Mouse (Mus musculus) stomach, embryonic 15.5 days (tissue): Measurements from ENCODE around the gene Tmem108. TPM values are rescaled to one million over a fixed set of nuclear protein-coding genes. Genes with fewer than 3 reads are reported as not detected.
A peak's percentile ranks its signal among the peaks of the same experiment; 100 is the strongest.

Source experiments
- ATAC-seq: fragments of 200-750 bp; cut with Nextera tagmentation; 2 replicates; pipeline ENCODE4 v1.8.0; 2017; ENCODE audit warnings: low read depth, moderate number of reproducible peaks, moderate TSS enrichment; ENCODE audit not compliant: insufficient read depth, low FRiP score
- H3K27ac ChIP-seq: fragments of 300-500 bp; sonication (generic); 2 replicates; pipeline ENCODE4 v1.5.1; 2015; ENCODE audit warnings: mild to moderate bottlenecking, inconsistent platforms
- H3K27me3 ChIP-seq: fragments of 300-500 bp; sonication (generic); replicated peaks from 2 replicates; pipeline ENCODE4 v1.6.1; 2015; ENCODE audit warnings: inconsistent platforms
- H3K36me3 ChIP-seq: fragments of 300-500 bp; sonication (generic); 2 replicates; pipeline ENCODE4 v1.6.1; 2015; ENCODE audit warnings: inconsistent platforms
- H3K4me1 ChIP-seq: fragments of 300-500 bp; sonication (generic); 2 replicates; pipeline ENCODE4 v1.6.1; 2015; ENCODE audit warnings: inconsistent platforms
- H3K4me2 ChIP-seq: fragments of 300-500 bp; sonication (generic); 2 replicates; pipeline ENCODE4 v1.6.1; 2015; ENCODE audit warnings: mild to moderate bottlenecking, inconsistent platforms
- H3K4me3 ChIP-seq: fragments of 300-500 bp; sonication (generic); replicated peaks from 2 replicates; pipeline ENCODE4 v1.5.1; 2015; ENCODE audit warnings: inconsistent platforms
- H3K9ac ChIP-seq: fragments of 300-500 bp; sonication (generic); 2 replicates; pipeline ENCODE4 v1.6.1; 2015; ENCODE audit warnings: inconsistent platforms
- H3K9me3 ChIP-seq: fragments of 300-500 bp; sonication (generic); 2 replicates; pipeline ENCODE4 v1.6.1; 2016; ENCODE audit warnings: inconsistent platforms
- WGBS: fragments of 180-500 bp; shearing (Covaris S2); methylation state at CpG from one replicate; pipeline ENCODE4 v1.1.7; 2015; 5-methylcytosine and 5-hydroxymethylcytosine counted together
- polyA plus RNA-seq: library from polyadenylated mRNA; unstranded; fragments of >200 nt; fragmentation: Nextera tagmentation; extraction: Ambion mirVana; gene quantifications from 2 replicates; pipeline ENCODE4 v1.2.1, GENCODE M21; 2015

The Tmem108 gene
- polyA plus RNA-seq, 1 experiment from 2014 or later, result 12.9 TPM

DNA sequence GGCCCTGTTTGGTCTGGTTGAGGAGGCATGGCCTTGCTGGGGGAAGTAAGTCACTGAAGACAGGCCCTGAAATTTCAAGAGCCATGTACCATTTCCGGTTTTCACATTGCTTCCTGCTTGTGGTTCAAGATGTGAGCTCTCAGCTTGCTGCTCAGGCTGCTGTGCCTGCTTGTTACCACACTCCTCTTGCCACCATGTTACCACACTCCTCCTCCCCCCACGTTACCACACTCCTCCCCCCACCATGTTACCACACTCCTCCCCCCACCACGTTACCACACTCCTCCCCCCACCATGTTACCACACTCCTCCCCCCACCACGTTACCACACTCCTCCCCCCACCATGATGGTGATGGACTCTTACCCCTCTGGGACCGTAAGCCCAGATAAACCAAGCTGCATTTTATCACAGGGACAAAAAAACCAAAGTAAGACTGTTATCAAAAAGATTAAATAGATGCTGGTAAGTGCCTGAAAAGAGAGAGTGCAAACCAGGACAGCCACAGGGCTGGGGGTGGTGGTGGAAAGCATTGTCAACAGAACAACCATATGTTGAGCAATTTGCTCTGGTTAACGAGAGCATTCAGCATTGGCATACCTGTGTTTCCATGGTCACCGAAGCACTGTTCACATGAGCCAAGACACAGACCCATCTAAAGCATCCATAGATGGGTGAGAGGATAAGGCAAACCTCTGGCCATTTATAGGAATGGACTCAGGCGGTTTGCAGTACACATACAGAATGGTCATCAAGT lies 109.3 kb downstream of the Tmem108 start:
- Histone ChIP-seq H3K27ac (no peak overlapping the region), H3K36me3 (no peaks in the 10 kb centered on the region), H3K4me3 (no peak overlapping the region), H3K27me3 (no peaks in the 10 kb centered on the region), H3K4me2 (no peak overlapping the region), H3K4me1 (0 out of 2 replicates have a peak, but pooled peaks cover 3% of the 10 kb centered on the region), H3K9ac (no peak overlapping the region), H3K9me3 (no peaks in the 10 kb centered on the region)
- 69% methylated on average over 8 of the region's 8 CpGs for WGBS
- no peak for ATAC-seq

- no peaks in the 10 kb centered on the region for H3K9me3 ChIP-seq
- WGBS, result 72% methylated on average over 2 of the region's 2 CpGs
- ATAC-seq, result no peak
Measured at GRCm38 (mm10) chr9:103646605-103647004, 115.0 kb downstream of the Tmem108 start.

DNA sequence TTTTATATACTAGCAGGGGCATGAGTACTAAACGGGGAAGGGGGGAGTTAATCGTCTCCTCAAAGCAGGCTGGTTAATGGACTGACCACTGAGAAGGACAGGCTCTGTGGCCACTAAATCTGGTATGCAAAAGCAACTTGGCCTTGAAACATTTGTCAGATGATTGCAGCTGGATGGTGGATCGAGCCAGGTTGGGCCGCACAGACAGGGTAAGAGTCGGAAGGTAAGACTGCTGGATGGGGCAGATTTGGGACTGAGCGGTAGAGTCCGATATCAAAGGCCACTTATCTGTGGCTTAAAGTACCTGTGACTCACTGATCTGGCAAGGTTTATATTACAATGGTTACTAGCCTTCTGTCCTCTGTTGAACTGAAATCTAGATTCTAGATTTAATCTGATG lies 115.9 kb downstream of the Tmem108 start:
- H3K4me1 ChIP-seq, result no peaks in the 10 kb centered on the region
- ATAC-seq, result no peak
- H3K9me3 ChIP-seq, result no peaks in the 10 kb centered on the region
- 90% methylated on average over 7 of the region's 7 CpGs for WGBS
- H3K4me3 ChIP-seq, result no peak overlapping the region
- H3K36me3 ChIP-seq, result no peaks in the 10 kb centered on the region
- no peak overlapping the region for H3K27ac ChIP-seq
- no peak overlapping the region for H3K4me2 ChIP-seq
- H3K27me3 ChIP-seq, result no peaks in the 10 kb centered on the region
- H3K9ac ChIP-seq, result no peak overlapping the region

More at GRCm38 (mm10) chr9:103646605-103647004, 115.0 kb downstream of the Tmem108 start:
- no peaks in the 10 kb centered on the region for H3K27me3 ChIP-seq
- no peaks in the 10 kb centered on the region for H3K4me1 ChIP-seq
- H3K9ac ChIP-seq, result no peak overlapping the region
- no peak overlapping the region for H3K4me3 ChIP-seq
- H3K4me2 ChIP-seq, result no peak overlapping the region
- no peak overlapping the region for H3K27ac ChIP-seq
- no peaks in the 10 kb centered on the region for H3K36me3 ChIP-seq

GRCm38 (mm10) chr9:103642300-103642699 lies 119.3 kb downstream of the Tmem108 start:
- no peak for ATAC-seq
- Histone ChIP-seq H3K4me1 (no peaks in the 10 kb centered on the region), H3K27me3 (no peaks in the 10 kb centered on the region), H3K27ac (no peak overlapping the region), H3K9me3 (no peaks in the 10 kb centered on the region), H3K4me2 (no peak overlapping the region), H3K9ac (no peak overlapping the region), H3K4me3 (no peak overlapping the region), H3K36me3 (no peaks in the 10 kb centered on the region)
- WGBS, result 79% methylated on average over 10 of the region's 10 CpGs

- 82% methylated on average over 4 of the region's 4 CpGs for WGBS
- Histone ChIP-seq H3K4me2 (no peak overlapping the region), H3K4me3 (no peak overlapping the region), H3K9me3 (no peaks in the 10 kb centered on the region), H3K27ac (no peak overlapping the region), H3K36me3 (no peaks in the 10 kb centered on the region), H3K27me3 (no peaks in the 10 kb centered on the region), H3K4me1 (no peaks in the 10 kb centered on the region), H3K9ac (no peak overlapping the region)
- ATAC-seq, result no peak
Measured at GRCm38 (mm10) chr9:103641340-103641739, 120.3 kb downstream of the Tmem108 start.

GRCm38 (mm10) chr9:103639413-103639812 lies 122.2 kb downstream of the Tmem108 start:
- H3K4me3 ChIP-seq, result no peak overlapping the region
- no peak for ATAC-seq
- no peak overlapping the region for H3K9ac ChIP-seq
- H3K27me3 ChIP-seq, result no peaks in the 10 kb centered on the region
- H3K27ac ChIP-seq, result no peak overlapping the region
- no peaks in the 10 kb centered on the region for H3K36me3 ChIP-seq
- no peaks in the 10 kb centered on the region for H3K9me3 ChIP-seq
- H3K4me1 ChIP-seq, result no peaks in the 10 kb centered on the region
- WGBS, result 27% methylated on average over 1 of the region's 1 CpGs
- H3K4me2 ChIP-seq, result no peak overlapping the region

DNA sequence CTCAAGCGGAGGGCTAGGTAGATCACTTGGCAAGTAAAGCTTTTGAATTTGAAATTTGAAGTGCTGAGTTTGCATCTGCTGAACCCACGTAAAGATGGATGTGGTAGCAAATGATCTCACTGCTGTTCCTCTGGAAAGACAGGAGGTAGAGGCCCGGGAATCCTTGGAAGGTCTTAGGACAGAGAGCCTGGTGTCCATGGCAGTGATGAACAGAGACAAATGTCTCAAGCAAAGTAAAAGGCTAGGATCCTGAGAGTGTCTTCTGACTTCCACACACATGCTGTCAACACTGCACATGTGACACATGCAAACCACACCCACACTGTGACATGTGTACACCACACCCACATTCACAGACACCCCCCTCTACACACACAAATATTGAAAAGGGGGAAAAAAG lies 124.2 kb downstream of the Tmem108 start:
- H3K36me3 ChIP-seq, result no peaks in the 10 kb centered on the region

GRCm38 (mm10) chr9:103636847-103637246 lies 124.8 kb downstream of the Tmem108 start:
- no peak for ATAC-seq
- Histone ChIP-seq H3K4me1 (no peaks in the 10 kb centered on the region), H3K4me3 (no peak overlapping the region), H3K27me3 (no peaks in the 10 kb centered on the region), H3K27ac (no peak overlapping the region), H3K9ac (no peak overlapping the region), H3K4me2 (no peak overlapping the region), H3K9me3 (no peaks in the 10 kb centered on the region), H3K36me3 (no peaks in the 10 kb centered on the region)
- 46% methylated on average over 3 of the region's 3 CpGs for WGBS

More for the DNA sequence above, 124.2 kb downstream of the Tmem108 start:
- WGBS, result 64% methylated on average over 3 of the region's 3 CpGs
- no peaks in the 10 kb centered on the region for H3K9me3 ChIP-seq
- no peaks in the 10 kb centered on the region for H3K4me1 ChIP-seq
- H3K4me2 ChIP-seq, result no peak overlapping the region
- no peak overlapping the region for H3K27ac ChIP-seq
- no peak overlapping the region for H3K4me3 ChIP-seq
- no peak for ATAC-seq
- H3K9ac ChIP-seq, result no peak overlapping the region
- no peaks in the 10 kb centered on the region for H3K27me3 ChIP-seq

DNA sequence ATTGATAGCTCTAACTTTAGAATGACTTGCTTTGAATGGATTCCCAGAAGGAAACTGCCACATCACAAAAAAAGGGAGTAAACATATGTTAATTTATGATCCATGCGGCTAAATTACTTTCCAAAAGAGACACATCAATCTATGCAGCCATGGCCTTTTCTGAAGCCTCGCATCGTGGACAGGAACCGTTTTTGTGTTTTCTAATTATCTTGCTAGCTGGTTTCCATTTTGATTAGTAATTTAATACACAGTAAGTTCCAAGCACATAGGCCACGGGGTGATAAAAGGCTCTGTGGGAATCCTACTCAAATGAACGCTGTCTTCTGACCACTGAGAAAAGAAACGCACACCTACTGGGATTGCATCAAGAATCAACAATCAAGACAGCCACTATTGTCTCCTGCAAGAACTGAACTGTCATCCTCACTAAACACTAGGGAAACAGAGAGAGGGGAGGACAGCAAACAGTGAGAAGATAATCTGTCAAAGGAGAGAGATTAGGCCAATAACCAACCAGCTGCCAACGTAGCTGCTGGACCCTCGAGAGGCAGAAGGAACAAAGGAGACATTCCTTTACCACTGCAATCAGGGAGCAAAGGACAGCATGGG lies 132.7 kb downstream of the Tmem108 start:
- H3K36me3 ChIP-seq, result no peaks in the 10 kb centered on the region
- WGBS, result 47% methylated on average over 9 of the region's 9 CpGs
- ATAC-seq, result no peak

GRCm38 (mm10) chr9:103627404-103627900 lies 134.2 kb downstream of the Tmem108 start:
- no peak overlapping the region for H3K9ac ChIP-seq
- H3K27me3 ChIP-seq, result no peaks in the 10 kb centered on the region
- WGBS, result 89% methylated on average over 8 of the region's 8 CpGs
- H3K4me2 ChIP-seq, result no peak overlapping the region
- H3K9me3 ChIP-seq, result no peaks in the 10 kb centered on the region
- H3K27ac ChIP-seq, result no peak overlapping the region
- H3K36me3 ChIP-seq, result no peaks in the 10 kb centered on the region
- no peak overlapping the region for H3K4me3 ChIP-seq
- no peak for ATAC-seq
- no peaks in the 10 kb centered on the region for H3K4me1 ChIP-seq

More for the DNA sequence above, 132.7 kb downstream of the Tmem108 start:
- Histone ChIP-seq H3K9ac (no peak overlapping the region), H3K27ac (no peak overlapping the region), H3K27me3 (no peaks in the 10 kb centered on the region), H3K4me1 (no peaks in the 10 kb centered on the region), H3K4me2 (no peak overlapping the region), H3K9me3 (no peaks in the 10 kb centered on the region), H3K4me3 (no peak overlapping the region)

DNA sequence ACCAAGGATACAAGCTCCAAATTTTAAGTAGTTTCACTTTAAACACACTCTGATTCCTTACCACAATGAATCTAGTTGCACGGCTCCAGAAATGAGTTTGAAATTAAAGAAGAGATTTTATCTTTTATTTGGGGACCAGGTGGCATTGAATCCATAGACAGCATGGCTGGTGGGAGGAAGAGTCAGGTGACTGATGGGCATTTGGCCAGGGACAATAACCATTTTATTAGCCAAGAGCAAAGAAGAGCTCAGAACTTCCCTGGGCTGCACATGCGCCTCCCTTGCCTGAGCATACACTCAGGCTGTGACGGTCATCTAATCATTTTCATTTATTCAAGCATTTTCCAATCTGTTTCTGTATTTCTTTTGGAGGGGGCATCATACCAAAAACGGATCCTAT lies 135.5 kb downstream of the Tmem108 start:
- Histone ChIP-seq H3K4me3 (no peak overlapping the region), H3K27me3 (no peaks in the 10 kb centered on the region), H3K4me2 (no peak overlapping the region), H3K9me3 (no peaks in the 10 kb centered on the region), H3K9ac (no peak overlapping the region), H3K4me1 (no peaks in the 10 kb centered on the region), H3K27ac (no peak overlapping the region), H3K36me3 (no peaks in the 10 kb centered on the region)
- 81% methylated on average over 4 of the region's 4 CpGs for WGBS
- ATAC-seq, result no peak

DNA sequence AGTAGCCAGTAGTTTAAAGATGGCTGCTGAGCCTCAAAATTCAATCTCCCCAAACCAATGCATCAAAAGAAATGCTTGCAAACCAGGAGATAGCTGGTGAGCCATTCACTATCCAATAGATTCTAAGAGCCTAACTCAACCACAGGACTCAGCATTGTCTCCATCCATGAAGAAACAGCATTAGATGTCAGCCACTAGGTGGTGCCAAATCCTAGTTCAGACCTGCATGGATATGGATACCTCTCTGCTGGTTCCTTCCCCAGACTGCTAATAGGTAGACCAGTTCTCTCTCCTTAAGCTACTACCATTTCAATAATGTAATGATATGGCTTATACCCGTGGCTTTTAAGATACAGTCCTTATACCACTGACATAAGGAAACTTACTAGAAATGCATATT lies 137.0 kb downstream of the Tmem108 start:
- Histone ChIP-seq H3K27ac (no peak overlapping the region), H3K9me3 (no peaks in the 10 kb centered on the region), H3K4me3 (no peak overlapping the region), H3K9ac (no peak overlapping the region), H3K4me2 (no peak overlapping the region), H3K27me3 (no peaks in the 10 kb centered on the region), H3K4me1 (no peaks in the 10 kb centered on the region), H3K36me3 (no peaks in the 10 kb centered on the region)
- peak; percentile 65 for ATAC-seq
- WGBS, result 36% methylated on average over 1 of the region's 1 CpGs
